Mouse (Mus musculus): ENCODE measurements around the gene Adam11.

The Adam11 gene

GRCm38 (mm10) chr11:102753591-102754324 is 7.5 kb upstream of the Adam11 start:
- peak; percentile 58 for DNase-seq (ENCODE audit: low read depth, low spot score)

DNA sequence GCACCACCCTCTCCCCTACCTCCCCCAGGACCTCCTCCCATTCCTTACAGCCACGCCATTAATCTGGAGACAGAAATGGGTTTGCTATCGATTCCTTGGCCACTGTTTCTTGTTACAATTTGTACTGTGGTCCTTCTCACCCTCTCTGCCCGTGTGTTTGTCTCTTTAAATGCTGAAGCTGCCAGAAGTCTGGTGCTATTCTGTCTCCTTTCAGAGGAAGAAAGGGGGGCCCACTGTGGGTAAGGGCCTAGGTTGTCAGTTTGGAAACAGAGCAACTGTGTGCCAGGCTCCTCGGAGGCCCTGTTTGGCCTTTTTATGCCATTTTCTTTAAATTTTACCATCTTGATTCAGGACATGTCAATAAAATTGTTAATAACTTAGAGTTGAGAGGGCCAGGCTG is 6.8 kb upstream of the Adam11 start:
- DNase-seq (ENCODE audit: low read depth, low spot score), result no peak

- no peak for DNase-seq (ENCODE audit: low read depth, low spot score)
Measured at GRCm38 (mm10) chr11:102755391-102755790, 5.8 kb upstream of the Adam11 start.

DNA sequence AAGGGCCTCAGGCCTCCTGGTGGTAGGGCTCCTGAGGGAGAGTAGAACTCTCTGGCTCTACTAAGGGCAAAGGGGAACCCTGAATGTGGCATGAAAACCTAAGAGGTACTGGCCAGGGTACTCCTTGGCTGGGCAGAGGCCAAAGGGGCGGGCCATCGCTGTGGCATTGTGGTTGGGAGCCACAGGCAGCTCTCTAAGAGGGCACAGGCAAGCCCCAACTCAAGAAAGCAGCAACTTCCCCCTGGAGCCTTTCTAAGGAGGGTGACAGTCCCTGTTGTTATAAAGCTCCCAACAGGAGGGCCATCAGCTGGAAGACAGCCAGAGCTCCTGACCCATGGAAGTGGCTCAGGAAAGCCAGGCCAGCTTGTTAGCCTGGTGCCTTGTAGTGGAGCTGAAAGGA is 2.3 kb upstream of the Adam11 start:
- no peak for DNase-seq (ENCODE audit: low read depth, low spot score)

GRCm38 (mm10) chr11:102760805-102761308 is 382 bp upstream of the Adam11 start:
- no peak for DNase-seq (ENCODE audit: low read depth, low spot score)

- no peak for DNase-seq (ENCODE audit: low read depth, low spot score)
Measured at GRCm38 (mm10) chr11:102762248-102762647, 1.0 kb downstream of the Adam11 start.

DNA sequence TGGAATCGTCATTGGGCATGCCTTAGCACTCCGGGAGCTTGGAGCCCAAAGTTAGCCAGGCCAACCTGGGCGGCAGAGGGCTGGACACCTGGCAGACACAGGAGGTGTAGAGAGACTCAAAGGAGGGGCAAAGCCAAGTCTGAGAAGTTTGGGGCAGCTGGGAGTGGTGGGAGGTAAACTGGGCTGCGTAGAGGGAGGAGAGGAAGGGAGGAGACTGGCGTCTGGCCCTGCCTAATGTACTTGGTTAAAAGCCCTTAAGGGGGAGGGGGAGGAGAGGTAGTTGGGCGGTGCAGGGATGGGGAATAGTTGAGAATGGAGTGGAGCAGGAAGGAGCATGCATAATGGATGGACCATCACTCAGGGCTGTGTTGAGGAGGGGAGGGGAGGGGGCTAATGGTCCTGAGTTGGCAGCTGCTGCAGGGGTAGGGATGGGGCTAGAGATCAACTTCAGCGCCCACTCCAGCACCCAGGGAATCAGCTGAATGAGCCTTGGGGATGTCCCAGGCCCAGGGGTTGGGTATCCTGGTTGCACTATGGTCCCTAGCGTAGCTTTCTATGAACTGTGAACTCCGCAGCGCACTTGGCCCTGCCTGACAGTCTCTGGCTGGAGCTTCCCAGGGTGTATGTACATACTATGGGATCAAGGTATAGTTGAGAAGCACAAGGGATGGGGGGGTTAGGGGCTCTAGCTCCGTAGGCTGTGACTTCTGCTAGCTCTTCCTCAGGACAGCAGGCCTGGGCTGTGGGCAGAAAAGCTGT is 1.9 kb downstream of the Adam11 start:
- peak; percentile 59 for DNase-seq (ENCODE audit: low read depth, low spot score)

DNA sequence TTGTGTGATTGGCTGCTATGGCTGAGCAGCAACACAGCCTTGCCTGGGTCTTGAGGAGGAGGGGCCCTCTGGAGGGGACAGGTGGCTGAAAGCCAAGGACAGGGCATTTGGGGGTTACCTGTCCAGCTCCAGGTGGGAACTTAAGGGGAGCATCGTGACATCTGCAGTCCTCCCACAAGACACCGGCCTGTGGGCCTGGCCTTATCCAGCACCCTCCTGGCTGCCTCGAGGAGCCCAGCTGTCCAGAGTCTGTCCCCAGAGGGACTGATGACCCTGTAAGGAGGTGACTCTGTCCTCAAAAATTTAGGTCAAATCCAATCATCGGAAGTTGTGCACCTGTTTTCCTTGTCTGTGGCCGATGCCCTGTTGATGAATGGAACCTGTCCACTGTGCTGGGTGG is 4.2 kb downstream of the Adam11 start:
- no peak for DNase-seq (ENCODE audit: low read depth, low spot score)

DNA sequence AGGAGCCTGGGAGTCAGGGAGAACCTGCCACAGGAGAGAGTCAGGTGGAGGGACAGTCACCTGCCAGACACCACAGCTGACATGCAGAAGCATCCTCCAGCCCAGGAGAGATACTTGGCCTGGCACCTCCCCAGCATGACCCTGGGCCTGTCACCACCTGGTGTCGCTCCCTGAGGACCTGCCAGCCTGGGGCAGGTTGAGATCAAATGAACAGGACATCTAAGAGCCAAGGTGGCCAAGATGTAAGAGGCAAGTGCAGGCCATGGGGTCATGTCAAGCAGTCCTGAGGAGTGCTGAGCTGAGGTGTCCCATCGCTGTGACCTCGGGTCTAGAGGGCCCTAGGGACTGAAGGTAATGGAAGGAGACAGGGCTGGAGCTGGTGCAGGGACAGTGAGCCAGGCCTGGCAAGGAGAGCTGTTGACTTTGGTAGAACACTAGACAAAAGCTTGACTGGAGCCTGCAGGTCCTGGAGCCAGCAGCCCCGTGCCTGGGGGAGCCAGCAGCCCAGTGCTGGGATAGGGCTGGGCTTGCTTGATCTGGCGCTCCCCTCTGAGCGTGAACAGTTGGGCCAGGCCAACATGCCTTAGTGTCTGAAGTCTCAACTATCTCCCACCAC is 5.9 kb downstream of the Adam11 start:
- no peak for DNase-seq (ENCODE audit: low read depth, low spot score)

DNA sequence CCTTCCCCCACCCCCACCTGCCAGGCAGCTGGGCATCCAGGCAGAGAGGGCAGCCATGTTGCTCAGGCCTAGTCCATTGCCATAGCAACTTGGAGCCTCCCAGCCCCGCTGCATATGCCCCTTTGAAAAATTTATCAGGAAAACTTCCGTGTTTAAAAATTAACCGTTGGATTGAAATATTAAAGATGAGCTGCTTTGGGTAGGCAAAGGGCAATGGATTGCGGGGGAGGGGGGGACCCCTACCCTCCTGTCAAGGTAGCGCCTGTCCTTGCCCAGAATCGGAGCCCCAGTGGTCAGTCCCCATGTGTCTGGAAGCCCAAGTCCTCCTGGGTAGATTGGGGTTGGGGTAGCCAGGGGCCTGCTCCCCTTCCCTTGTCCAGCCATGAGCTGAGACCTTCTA is 7.9 kb downstream of the Adam11 start:
- no peak for DNase-seq (ENCODE audit: low read depth, low spot score)

DNA sequence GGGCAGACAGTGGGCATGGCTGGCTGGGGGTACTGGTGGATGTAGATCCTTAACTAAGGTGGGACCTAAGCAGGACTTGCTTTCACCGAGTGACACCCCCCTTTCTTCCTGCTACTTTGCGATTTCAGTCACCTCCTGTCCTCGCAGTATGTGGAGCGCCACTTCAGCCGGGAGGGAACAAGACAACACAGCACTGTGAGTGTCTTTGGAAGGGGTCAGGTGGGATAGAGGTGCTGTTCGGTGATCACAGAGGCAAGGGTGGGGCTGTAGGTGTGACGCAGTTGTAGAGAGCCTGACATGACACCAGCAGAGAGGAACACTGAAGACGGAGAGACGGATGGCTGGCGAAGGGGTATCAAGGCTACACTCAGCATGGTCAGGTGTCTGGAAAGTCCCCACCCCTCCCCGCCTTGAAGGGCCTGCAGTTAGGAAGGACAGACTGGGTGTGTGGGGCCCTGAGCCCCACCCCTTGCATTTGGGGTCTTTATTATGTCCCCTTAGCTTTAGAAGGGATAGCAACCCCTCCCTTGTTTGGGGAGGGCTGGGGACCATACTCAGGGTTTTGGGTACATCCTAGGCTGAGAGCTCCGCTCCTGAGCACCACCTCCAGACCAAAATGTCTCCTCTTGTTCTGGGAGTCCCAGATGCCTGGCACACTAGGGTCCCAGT is 8.9 kb downstream of the Adam11 start:
- no peak for DNase-seq (ENCODE audit: low read depth, low spot score)

- DNase-seq (ENCODE audit: low read depth, low spot score), result no peak
Measured at GRCm38 (mm10) chr11:102770662-102771435, 9.6 kb downstream of the Adam11 start.

DNA sequence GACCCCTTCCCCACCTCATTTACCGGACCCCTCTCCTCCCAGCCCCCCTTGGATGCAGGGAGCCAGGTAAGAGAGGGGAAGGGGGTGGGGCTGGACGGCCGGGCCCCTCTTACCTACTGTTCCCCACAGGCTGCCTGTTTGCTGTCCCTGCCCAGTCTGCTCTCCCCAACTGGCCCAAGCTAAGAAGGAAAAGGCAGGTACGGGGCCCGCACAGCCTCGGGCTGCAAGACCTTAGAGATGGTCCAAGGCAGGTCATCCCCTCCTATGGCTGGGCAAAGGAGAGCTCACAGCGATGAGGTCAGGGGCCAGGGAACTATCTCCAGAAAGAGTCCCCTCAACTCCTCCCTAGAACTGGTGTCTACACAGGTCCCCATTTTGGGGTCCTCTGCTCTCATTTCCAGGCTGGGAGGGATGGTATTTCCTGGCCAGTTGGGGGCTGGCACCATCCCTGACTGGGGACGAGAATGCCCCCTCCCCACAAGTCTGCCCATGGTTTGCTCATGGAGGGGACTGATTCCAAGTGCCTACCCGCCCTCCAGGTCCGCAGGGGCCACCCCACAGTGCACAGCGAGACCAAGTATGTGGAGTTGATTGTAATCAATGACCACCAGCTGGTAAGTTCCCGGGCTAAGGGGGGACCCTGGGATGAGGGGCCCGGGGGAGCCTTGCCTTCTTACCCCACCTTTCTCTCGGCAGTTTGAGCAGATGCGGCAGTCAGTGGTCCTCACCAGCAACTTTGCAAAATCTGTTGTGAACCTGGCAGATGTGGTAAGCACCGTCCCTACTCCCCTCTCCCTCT is 10.9 kb downstream of the Adam11 start:
- DNase-seq (ENCODE audit: low read depth, low spot score), result no peak

- peak; percentile 76 for DNase-seq (ENCODE audit: low read depth, low spot score)
Measured at GRCm38 (mm10) chr11:102772771-102773700, 11.8 kb downstream of the Adam11 start.

DNA sequence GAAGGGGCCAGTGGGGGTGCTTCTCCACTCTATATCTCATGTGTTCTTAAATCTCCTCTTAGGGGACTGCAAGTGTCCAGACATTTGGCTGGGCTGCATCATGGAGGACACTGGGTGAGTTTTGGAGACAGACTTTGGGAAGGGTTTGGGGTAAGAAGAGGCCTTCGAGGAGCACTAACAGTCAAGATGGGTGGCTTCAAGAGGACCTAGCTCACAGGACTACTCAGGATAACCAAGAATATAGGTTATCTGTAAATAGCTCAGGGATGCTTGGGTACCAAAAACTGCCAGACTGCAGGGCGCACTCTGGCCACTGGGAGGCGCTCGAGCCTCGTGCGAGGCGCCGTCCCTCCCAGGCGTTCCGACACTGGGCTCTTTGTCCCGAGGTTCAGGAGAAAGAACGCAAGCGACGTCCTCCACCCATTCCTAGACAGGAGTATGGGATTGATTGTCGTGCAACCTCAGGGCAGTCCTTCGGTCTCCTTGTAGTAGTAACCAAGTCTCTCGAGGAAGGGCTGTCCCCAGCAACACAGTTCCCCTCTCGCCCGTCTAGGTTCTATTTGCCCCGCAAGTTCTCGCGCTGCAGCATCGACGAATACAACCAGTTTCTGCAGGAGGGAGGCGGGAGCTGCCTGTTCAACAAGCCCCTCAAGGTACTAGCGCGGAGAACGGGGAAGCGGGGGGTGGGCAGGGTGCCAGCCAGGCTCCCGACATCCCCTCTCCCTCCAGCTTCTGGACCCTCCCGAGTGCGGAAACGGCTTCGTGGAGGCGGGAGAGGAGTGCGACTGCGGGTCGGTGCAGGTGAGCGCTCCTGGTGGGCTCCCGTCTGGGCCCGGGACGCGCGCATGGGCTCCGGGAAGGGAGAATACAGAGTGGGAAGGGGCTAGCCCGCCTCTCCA is 12.7 kb downstream of the Adam11 start:
- peak; percentile 95 for DNase-seq (ENCODE audit: low read depth, low spot score)

DNA sequence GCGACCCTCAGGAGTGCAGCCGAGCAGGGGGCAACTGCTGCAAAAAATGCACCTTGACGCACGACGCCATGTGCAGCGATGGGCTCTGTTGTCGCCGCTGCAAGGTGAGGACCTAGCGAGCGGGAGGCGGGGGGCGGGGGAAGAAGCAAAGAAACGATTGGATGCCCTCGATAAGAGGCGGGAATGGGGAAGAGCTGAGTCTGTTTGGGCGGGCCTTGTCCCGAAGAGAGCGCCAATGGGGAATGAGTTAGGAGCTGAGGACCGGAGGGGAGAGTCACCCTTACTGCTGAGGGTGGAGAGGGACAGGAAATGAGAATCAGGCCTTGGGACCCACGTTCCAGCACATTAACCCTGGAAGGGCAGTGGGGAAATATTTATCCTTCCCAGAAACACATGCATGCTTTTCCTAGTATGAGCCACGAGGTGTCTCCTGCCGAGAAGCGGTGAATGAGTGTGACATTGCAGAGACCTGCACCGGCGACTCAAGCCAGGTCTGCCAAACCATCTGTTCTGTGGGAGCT is 13.4 kb downstream of the Adam11 start:
- peak; percentile 93 for DNase-seq (ENCODE audit: low read depth, low spot score)

DNA sequence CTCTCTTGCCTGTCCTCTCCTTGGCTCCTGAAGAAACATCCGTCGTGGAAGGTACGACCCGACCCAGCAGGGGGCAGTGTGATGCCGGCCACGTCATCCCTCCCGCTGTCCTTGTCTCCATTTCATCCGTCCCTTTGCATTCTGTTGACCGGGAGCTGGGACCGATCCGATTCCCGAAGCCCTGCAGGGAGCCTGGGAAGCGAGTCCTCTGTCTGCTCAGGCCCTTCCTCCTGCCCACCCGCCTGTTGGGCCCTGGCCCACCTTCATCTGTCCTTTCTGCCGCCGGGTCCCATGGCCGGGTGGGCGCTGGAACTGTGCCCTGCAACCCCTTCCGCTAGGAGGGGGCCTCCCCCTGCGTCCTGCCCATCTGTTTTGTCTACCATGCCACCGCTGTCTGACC is 16.4 kb downstream of the Adam11 start:
- DNase-seq (ENCODE audit: low read depth, low spot score), result peak; percentile 76

- DNase-seq (ENCODE audit: low read depth, low spot score), result no peak
Measured at GRCm38 (mm10) chr11:102778165-102778564, 16.9 kb downstream of the Adam11 start.

All from mesoderm, embryonic 11.5 days (tissue).